Comparison of ENCODE assay signal across 20 mouse cellular contexts in the genomic region with DNA sequence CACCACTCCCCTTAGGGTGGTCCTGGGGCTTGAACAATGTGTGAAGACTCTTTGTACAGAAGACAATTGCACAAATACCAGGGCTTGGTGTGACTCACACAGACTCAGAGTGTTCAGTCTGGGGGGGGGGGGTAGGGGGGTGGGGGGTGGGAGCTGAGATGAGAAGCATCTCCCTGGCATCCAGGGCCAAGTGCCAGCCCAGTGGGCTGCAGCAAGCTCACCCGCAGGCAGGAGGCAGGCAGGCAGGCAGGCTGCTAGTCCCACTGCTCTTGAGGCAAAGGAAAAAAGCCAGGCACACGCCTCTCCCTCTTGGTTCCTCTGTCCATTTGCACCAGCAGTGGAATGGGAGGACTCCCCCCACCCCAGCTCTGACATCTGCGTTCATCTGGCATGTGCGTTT. TPM values are rescaled to one million over a fixed set of nuclear protein-coding genes. Genes with fewer than 3 reads are reported as not detected.
DNase-seq lines count a peak whose midpoint lies in the region; ATAC-seq and TF ChIP-seq lines count a peak whose summit lies in the region.
"Had no signal": no experiment of that assay in that cellular context is flagged by ENCODE, and none has a peak within 500 bp of the region (broad histone marks: within the 10 kb centered on the region; RNA-seq: fewer than 3 reads in every experiment).

No protein-coding gene starts in this region.

- no peak overlapping the region for H3K4me2 ChIP-seq in midbrain, embryonic 14.5 days (ENCODE audit: low read length)
- H3K4me2 ChIP-seq: embryonic facial prominence, embryonic 15.5 days; heart, embryonic 12.5 days; hindbrain, embryonic 15.5 days; intestine, embryonic 15.5 days had no signal

- H3K4me1 ChIP-seq in midbrain, embryonic 10.5 days: peaks cover 66% of the 10 kb centered on the region
- peaks cover 30% of the 10 kb centered on the region for H3K4me1 ChIP-seq in midbrain, embryonic 14.5 days (ENCODE audit: control insufficient read depth, insufficient read depth, low read length)

- no peak for TF ChIP-seq POLR2A in brain, embryonic 14.5 days (IDR thresholded peaks at IDR 0.05; ENCODE audit: borderline replicate concordance, extremely low read depth, insufficient read depth, insufficient read length, poor library complexity, severe bottlenecking)

- 0 out of 2 replicates have a peak, but pooled peaks have one; percentile 11 for TF ChIP-seq CTCF in layer of hippocampus, adult 2 months (conservative IDR thresholded peaks at IDR 0.05)
- TF ChIP-seq CTCF in brain, embryonic 14.5 days (IDR thresholded peaks at IDR 0.05; ENCODE audit: borderline replicate concordance, extremely low read depth, insufficient read depth, insufficient read length): no peak

- no peak overlapping the region for H3K9ac ChIP-seq in midbrain, embryonic 14.5 days (replicated peaks; ENCODE audit: low read length)
- H3K9ac ChIP-seq: embryonic facial prominence, embryonic 15.5 days; heart, embryonic 12.5 days; hindbrain, embryonic 15.5 days; intestine, embryonic 15.5 days had no signal

- H3K9me3 ChIP-seq in midbrain, embryonic 10.5 days (replicated peaks): no peaks in the 10 kb centered on the region
- H3K9me3 ChIP-seq in midbrain, embryonic 14.5 days (ENCODE audit: control insufficient read depth, low read length): no peaks in the 10 kb centered on the region
- H3K9me3 ChIP-seq: embryonic facial prominence, embryonic 15.5 days; forebrain, embryonic 10.5 days; heart, embryonic 12.5 days; hindbrain, embryonic 15.5 days; intestine, embryonic 15.5 days had no signal

- peak overlapping the region; percentile 73 for H3K27ac ChIP-seq in layer of hippocampus, adult 2 months
- H3K27ac ChIP-seq in midbrain, embryonic 10.5 days (replicated peaks): peak overlapping the region; percentile 72; the same call in 1 of the 2 replicates
- H3K27ac ChIP-seq in midbrain, embryonic 14.5 days (replicated peaks; ENCODE audit: low read depth, low read length): no peak overlapping the region
- H3K27ac ChIP-seq: embryonic facial prominence, embryonic 15.5 days; forebrain, embryonic 10.5 days; gastrocnemius, adult 2 months; hindbrain, embryonic 15.5 days; intestine, embryonic 15.5 days had no signal

- no peaks in the 10 kb centered on the region for H3K36me3 ChIP-seq in midbrain, embryonic 10.5 days
- H3K36me3 ChIP-seq in midbrain, embryonic 14.5 days (ENCODE audit: control insufficient read depth, insufficient read depth, low read length): no peaks in the 10 kb centered on the region
- H3K36me3 ChIP-seq: embryonic facial prominence, embryonic 15.5 days; forebrain, embryonic 10.5 days; heart, embryonic 12.5 days; hindbrain, embryonic 15.5 days; intestine, embryonic 15.5 days had no signal

- 80% methylated on average over 4 of the region's 4 CpGs for WGBS in midbrain, embryonic 10.5 days
- whole genome bisulfite sequencing in midbrain, embryonic 14.5 days: 66% methylated on average over 4 of the region's 4 CpGs

- 0 out of 2 replicates have a peak, but pooled peaks cover 11% of the 10 kb centered on the region for H3K27me3 ChIP-seq in midbrain, embryonic 10.5 days (ENCODE audit: low read depth, poor library complexity, severe bottlenecking)
- H3K27me3 ChIP-seq in midbrain, embryonic 14.5 days (ENCODE audit: control insufficient read depth, insufficient read depth, low read length): no peaks in the 10 kb centered on the region
- H3K27me3 ChIP-seq: embryonic facial prominence, embryonic 15.5 days; hindbrain, embryonic 15.5 days; intestine, embryonic 15.5 days had no signal

- DNase-seq in layer of hippocampus, adult 2 months (ENCODE audit: low spot score in 2 of 2): no peak
- DNase-seq in layer of hippocampus, postnatal 10 days (ENCODE audit: low spot score in 2 of 2): no peak
- DNase-seq in midbrain, embryonic 10.5 days (ENCODE audit: low spot score): no peak
- no peak for DNase-seq in midbrain, embryonic 14.5 days
- DNase-seq in brain, embryonic 14.5 days (ENCODE audit: low read depth): peak; percentile 29
- DNase-seq: adrenal gland, postnatal 10 days; cerebellum, adult 2 months; embryo, embryonic 11 days; gastrocnemius, adult 2 months; gastrocnemius, postnatal 25 days had no signal

- no peak for ATAC-seq in midbrain, embryonic 14.5 days (ENCODE audit: low FRiP score, low TSS enrichment)
- ATAC-seq in inflammation-experienced regulatory T-cells, adult 6 months: no peak
- ATAC-seq: forebrain, embryonic 14.5 days; intestine, embryonic 15.5 days had no signal

- no peak overlapping the region for H3K4me3 ChIP-seq in layer of hippocampus, adult 2 months
- H3K4me3 ChIP-seq in midbrain, embryonic 10.5 days: no peak overlapping the region
- no peak overlapping the region for H3K4me3 ChIP-seq in midbrain, embryonic 14.5 days (replicated peaks; ENCODE audit: low read depth, low read length)
- H3K4me3 ChIP-seq: embryonic facial prominence, embryonic 15.5 days; erythroblast, embryonic 14.5 days; forebrain, embryonic 10.5 days; gastrocnemius, adult 2 months; heart, embryonic 12.5 days; hindbrain, embryonic 15.5 days; intestine, embryonic 15.5 days had no signal

RNA-seq across cellular contexts. Expression of a gene that starts 37.0 kb away (rescaled TPM):
- 100 to 1,000 TPM; 378 to 385 TPM for total RNA-seq in layer of hippocampus, adult 2 months (2021)
- total RNA-seq in layer of hippocampus, postnatal 10 days (2021): 100 to 1,000 TPM; 161 to 168 TPM
- 3.3 and 3.9 TPM in 2 replicates for polyA plus RNA-seq in midbrain, embryonic 10.5 days (2016; fragmentation: Nextera tagmentation; extraction: Ambion mirVana)
- polyA plus RNA-seq in midbrain, embryonic 14.5 days (2014; fragmentation: Nextera tagmentation; extraction: Ambion mirVana): 15.4 and 20.5 TPM in 2 replicates
- 28.3 and 37.4 TPM in 2 replicates for polyA plus RNA-seq in brain, embryonic 14.5 days (2012; rRNA removed)
- 1 to 10 TPM; 1.0 to 2.1 (median 1.2) TPM for polyA plus RNA-seq in inflammation-experienced regulatory T-cells, adult 6 months (2017; shearing (Covaris generic))
- total RNA-seq: common myeloid progenitor, adult 5-6 weeks; granulocyte monocyte progenitor cell, adult 5-6 weeks had no signal

RNA-seq across cellular contexts. Expression of a gene that starts 56.6 kb away (rescaled TPM):
- total RNA-seq in layer of hippocampus, adult 2 months (2021): 10 to 100 TPM; 54.4 to 57.9 TPM
- 10 to 100 TPM; 39.1 to 43.4 TPM for total RNA-seq in layer of hippocampus, postnatal 10 days (2021)
- polyA plus RNA-seq in midbrain, embryonic 10.5 days (2016; fragmentation: Nextera tagmentation; extraction: Ambion mirVana): 19.2 and 22.3 TPM in 2 replicates
- 22.8 and 23.8 TPM in 2 replicates for polyA plus RNA-seq in midbrain, embryonic 14.5 days (2014; fragmentation: Nextera tagmentation; extraction: Ambion mirVana)
- polyA plus RNA-seq in brain, embryonic 14.5 days (2012; rRNA removed): 14.5 and 19.6 TPM in 2 replicates
- 10 to 100 TPM; 11.9 to 16.6 (median 14.9) TPM for polyA plus RNA-seq in inflammation-experienced regulatory T-cells, adult 6 months (2017; shearing (Covaris generic))
